Mouse (Mus musculus) left cerebral cortex, postnatal 36 days (tissue): ENCODE data around the gene Col19a1. TPM values are rescaled to one million over a fixed set of nuclear protein-coding genes. Genes with fewer than 3 reads are reported as not detected.

Experiments used
- DNase-seq, 2 experiments: peaks; one replicate each; pipeline ENCODE4 v3.0.0; 2021 to 2022; ENCODE audit warnings: low spot score in 2 of 2, mixed read lengths in 1 of 2
- intact Hi-C: fragments of 180-260 bp; cut with DNase I; formaldehyde crosslinking; loops from one replicate; pipeline ENCODE4 v1.15.1; 2025
- total RNA-seq, 2 experiments: library from RNA; stranded (reverse); gene quantifications; 2 replicates each; pipeline ENCODE4 v1.2.3; 2021

The Col19a1 gene
- total RNA-seq, 2 experiments from 2014 or later: 26.2 to 30.8 TPM

DNA sequence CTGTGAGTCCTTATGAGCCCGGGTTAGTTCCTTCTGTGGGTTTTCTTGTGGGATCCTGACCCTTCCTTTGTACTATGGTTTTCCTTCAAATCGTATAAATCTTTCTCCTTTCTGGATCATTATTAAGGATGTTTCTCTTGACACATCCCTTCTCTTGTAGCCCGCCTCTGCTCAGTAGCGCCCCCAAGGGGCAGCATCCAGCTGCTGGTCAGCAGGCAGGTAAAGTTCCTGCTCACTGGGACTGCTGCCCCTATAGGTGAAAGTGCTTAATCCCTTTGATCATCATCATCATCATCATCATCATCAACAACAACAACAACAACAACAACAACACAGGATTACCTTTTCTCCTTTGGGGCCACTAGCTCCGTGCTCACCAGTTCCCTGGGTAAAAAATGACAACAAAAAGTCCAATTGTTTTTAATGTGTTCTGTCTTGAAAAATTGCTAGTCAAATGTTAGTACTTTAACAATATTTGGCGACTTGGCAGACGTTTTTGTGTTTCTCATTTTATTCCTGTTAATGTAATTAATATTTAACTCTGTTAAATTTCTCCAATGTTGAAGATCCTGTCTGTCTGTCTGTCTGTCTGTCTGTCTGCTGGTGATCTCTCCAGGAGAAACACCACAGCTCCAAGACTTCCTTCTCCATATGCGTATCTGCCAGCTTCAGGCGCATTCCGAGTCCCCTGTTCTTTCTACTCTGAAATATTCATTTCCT lies 249.6 kb downstream of the Col19a1 start:
- intact Hi-C loops: no loop called here

DNA sequence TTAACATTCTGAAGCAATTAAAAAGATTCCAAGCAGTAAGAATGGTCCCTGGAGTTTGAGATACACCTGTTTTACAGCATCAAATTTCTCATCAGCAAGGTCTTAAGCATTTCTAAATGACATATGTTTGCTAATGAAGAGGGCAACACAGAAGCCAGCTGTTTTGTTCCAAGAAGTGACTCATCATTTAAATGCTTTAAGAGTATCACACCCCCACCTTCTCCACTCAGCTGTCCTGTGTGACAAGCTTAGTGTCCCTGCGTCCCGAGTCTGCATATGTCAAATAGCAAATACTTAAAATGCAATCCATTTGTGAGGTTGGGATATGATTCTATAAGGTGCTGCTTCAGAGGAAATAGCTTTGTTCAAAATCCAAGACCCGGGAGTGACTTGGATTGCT lies 251.2 kb downstream of the Col19a1 start:
- no peak for DNase-seq
- intact Hi-C loops: no loop called here

More for the DNA sequence above, 249.6 kb downstream of the Col19a1 start:
- DNase-seq: no peak

DNA sequence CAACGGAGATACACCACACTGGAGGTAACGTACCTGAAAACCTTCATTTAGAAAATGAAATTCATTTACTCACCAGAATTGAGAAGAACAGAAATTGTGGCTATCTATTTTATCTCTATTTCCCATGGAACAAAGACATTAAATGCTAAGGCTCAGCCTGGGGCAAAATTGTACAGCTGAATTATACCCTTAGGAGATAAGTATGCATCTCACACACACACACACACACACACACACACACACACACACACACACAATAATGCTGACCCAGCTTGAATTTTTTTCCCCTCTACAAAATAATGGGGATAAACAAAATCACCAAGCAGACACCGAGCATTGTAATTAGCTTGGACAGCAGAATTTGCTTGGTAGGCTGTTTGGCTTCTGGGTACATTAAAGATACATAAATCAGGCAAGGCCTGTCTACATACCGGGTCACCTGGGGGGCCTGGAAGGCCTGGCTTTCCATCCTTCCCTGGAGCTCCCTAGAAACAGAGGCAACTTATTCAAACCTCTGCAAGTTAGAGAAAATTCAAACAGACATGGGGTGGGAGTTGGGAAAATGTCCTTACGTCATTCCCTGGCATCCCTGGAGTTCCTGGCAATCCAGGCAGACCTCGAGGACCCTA lies 270.2 kb downstream of the Col19a1 start:
- intact Hi-C loops: no loop called here
- DNase-seq: no peak

DNA sequence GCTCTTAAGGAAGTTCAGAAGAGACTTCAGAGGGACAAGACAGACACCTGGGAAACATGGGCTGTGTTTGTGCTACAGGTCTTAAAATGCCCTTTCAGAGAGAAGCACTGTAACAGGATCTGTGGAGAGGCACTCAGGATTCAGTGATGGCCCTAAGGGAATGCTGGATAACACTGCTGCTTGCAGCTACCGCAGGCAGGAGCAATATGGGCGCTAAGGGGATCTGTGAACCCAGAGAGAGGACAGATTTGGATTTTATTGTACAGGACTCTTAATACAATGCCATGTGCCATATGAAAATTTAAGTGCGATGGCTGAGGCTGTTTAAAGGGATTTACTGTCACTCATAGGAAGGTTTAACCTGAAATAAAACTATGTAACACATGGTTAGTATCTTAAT lies 270.8 kb downstream of the Col19a1 start:
- intact Hi-C loops: no loop called here
- no peak for DNase-seq

DNA sequence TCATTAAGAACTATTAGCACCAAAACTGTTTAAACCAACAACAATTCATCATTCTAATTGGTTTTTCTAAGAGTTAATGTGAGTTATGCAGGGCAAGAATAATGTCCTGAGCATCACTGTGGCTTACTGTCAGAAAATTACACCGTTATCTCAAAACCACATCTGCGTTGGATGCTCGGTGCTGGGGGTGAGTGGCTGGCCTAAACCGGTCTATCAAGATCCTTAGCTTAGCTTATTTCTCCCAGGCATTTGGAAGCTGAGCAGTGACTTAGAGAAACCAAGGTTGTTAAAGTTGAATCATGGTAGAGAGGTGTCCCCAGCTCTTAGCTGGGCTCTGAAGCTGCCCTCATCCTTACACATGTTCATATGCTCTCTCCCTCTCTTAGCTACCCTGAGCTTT lies 276.4 kb downstream of the Col19a1 start:
- intact Hi-C loops: no loop called here
- no peak for DNase-seq

DNA sequence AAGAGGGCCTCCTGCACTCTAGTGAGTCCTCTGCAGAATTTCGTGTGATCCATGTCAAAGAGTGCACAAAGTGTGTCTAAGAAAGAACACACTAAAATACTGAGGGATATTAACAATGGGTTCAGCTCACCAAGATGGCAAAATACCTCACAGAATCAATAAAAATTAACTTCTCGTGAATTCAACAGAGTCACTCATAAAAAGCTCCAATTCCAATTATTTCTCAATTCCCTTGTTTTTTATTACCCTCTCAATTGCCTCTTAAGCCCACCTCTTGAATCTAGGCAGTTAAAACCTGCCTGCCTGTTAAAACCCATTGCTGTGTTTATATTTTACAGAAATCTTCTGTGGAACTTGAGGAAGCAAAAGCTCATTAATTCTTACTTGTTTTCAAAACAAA lies 277.1 kb downstream of the Col19a1 start:
- DNase-seq: no peak
- intact Hi-C loops: no loop called here

DNA sequence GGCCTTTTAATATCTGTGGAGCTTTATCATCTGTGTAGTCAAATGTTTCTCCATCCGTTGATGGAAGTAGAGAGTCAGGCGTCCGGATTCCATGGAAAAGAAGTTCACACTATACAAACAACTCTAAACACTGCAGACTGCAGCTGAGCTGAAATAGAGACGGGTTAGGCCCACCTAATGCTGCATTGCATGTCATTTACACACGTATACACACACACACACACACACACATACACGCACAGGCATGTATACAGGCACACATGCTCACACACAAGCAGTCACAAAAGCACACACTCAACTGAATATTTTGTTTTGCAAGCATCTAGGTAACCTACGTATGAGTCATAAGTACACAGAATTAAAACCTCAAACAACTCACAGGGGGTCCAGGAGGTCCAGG lies 284.2 kb downstream of the Col19a1 start:
- DNase-seq: no peak
- intact Hi-C loops: no loop called here

DNA sequence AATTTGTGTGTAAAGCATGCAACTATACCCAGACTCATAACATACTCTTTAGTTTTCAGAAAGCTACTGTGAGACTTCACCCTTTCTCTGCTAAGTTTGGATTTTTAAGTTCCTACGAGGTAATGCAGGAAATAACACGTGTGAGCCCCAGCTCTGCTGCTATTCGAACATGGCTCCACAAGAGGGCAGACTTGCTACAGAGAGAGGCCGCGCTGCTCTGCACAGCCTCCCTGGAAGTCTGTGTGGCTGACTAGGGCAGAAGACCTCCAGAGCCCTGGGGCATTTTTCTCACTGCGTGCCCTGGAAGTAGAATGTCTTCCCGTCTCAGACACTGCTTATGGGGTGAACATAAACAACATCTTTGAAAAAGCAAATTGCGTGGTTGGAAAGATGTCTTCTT lies 284.6 kb downstream of the Col19a1 start:
- DNase-seq: peak; percentile 49 to 58
- intact Hi-C loops: no loop called here

DNA sequence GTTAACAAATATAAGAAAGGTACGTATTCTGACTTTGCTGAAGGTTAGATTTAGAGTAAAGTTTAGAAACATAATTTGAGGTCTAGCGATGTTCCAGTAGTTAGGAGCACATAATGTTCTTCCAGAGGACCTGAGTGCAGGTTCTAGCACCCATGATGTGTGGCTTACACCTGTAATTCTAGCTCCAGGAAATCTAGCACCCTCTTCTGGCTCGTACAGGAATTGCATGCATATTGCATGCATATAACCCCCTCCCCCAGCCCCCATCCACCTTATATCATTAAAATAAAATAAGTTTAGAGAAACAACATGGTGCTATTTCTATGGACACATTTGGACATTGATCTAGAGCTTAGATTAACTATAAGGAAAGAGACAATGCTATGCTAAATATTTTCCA lies 286.6 kb downstream of the Col19a1 start:
- intact Hi-C loops: no loop called here
- DNase-seq: no peak

DNA sequence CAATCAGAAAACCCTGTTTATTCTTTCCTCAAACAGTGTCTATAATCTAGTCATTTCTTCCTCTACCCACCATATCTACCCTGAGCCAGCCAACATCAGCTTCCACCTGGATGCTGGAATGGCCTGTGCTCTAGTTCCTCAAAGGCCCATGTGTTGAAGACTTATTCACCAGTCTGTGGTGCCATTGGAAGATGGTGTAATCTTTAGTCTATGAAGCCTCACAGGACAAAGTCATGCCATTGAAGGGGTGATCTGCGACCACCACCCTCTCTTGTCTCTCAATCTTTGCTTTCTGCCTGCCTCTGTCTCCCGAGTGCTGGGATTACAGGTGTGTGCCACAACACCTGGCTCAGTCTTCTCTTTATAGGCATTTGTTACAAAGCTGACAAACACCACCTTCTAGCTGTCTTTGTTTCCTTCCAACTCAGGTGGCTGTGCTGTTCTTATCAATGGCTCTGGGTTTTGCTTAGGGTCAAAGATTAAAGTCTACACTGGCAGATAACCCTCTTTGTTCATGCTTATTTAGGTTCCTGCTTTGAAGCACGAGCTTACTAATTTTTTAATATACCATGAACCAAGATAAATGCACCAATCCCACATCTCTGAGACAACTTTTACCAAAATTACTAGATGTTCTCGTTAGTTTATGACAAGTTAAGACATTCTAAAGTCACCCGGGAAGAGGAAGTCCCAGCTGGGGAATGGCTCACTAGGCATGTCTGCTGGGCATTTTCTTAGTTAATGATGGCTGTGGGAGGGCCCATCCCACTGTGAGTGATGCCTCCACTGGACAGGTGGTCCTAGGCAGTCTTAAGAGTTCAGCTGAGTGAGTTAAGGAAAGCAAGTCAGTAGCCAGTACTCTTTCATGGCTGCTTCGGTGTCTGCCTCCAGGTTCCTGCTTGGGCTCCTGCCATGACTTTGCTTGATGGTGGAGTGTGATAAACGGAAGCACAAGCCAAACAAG lies 292.0 kb downstream of the Col19a1 start:
- DNase-seq: no peak
- intact Hi-C loops: no loop called here

DNA sequence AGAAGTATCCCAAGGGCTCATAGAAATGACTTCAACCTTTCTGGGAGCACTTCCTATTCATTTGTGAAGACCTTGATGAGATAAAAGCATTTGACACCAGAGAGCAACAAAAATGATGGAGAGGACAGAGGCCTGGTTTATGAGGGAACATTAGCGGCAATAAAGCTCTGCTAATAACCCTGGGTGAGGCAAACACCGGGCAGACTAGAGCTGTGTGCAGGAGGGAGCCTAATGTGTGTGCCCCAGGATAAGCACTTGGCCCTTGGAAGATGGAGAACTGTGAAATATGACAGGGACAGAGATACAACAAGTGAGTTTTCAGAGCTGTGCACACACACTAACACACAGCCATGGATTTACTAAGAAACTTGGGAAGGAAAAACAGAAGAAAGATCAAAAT lies 294.8 kb downstream of the Col19a1 start:
- DNase-seq: no peak
- intact Hi-C loops: no loop called here

DNA sequence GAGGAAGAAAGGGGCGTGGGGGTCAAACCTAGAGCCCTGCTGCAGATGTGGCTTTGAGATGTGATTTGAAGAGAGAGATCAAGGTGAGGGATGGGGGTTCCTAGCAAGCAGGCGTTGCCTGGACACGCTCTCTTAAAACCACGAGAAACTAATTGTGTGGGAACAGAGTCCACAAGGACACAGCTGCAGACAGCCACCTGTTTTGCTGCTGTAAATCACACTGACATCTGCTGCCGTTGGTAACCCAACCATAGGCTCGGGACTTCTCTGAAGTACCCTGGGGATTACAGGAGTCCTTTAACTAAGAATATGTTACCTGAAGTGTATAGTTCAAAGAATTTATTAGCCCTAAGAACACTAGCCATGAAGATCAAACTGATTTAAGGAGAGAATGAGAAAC lies 300.9 kb downstream of the Col19a1 start:
- DNase-seq: no peak
- intact Hi-C loops: no loop called here

DNA sequence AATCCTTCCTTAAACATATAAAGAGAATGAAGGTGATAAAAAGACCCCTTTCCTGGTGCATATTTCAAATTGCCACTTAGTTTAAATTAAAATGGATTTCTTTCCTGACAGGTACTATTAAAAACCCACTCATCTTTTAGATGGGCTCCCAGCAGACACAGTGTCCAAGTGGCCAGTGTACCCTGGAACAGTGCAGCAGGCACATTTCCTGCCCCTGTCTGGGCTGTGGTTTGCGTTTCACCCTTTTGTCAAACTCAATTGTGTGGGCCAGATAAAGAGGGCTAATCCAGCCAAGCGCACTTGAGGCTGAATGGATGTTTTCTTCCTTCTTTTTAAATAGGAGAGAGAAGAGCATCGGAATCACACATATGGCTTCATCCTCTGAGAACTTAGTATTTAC lies 320.2 kb downstream of the Col19a1 start:
- intact Hi-C loops: no loop called here
- no peak for DNase-seq

DNA sequence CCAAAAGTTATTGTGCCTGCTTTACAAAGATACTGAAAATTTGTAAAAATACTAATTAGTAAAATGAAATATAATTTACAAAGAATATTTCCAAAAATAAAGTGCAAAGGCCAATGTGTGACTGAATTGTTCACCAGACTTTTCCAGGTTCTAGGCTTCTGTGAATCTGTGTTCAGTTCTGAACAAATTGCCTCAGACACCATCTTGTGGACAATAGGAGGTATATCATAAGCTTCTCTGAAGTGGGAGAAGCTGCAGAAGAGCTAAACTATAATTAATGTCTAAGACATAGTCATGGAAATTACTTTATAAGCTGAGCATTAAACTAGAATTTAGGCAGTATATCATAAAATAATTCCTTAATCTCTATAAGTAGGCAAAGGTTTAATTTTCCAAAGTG lies 326.1 kb downstream of the Col19a1 start:
- intact Hi-C loops: no loop called here
- DNase-seq: no peak

DNA sequence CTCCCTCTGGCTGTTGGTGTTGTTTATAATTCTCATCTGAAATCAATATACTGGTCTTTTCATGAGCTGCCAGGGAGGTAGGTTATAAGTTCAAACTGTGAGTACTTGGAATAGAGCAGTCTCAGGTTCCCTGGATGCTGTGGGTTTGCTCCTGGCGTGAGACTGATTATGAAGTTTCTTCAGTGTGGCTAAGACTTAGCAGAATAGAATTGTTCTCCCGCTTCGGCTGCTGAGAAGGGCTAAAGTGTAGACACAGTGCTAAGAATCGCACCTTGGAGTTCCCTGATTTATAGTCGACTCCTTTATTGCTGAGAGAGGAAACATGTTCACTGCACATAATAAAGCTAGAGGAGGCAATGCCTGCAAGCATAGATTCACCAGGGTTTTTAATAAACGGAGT lies 327.9 kb downstream of the Col19a1 start:
- DNase-seq: no peak
- intact Hi-C loops: no loop called here

DNA sequence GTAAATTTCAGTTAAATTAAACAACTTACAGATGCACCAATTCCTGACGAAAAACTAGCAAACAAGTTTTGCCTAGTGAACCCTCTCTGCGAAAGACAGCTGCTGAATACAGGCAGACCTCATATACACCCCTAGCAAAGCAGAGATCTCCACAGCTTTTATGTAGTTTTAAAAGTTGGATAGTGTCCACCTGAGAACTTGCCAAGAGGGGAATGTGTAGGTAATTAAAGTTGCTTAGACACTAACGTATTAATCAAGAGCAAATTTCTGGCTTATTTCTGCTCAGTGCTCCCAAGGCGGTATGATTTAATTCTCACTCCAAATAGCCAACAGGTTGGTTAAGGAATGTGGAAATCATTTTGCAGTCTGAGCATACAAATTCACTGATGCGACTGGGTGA lies 329.3 kb downstream of the Col19a1 start:
- intact Hi-C loops: no loop called here
- no peak for DNase-seq

DNA sequence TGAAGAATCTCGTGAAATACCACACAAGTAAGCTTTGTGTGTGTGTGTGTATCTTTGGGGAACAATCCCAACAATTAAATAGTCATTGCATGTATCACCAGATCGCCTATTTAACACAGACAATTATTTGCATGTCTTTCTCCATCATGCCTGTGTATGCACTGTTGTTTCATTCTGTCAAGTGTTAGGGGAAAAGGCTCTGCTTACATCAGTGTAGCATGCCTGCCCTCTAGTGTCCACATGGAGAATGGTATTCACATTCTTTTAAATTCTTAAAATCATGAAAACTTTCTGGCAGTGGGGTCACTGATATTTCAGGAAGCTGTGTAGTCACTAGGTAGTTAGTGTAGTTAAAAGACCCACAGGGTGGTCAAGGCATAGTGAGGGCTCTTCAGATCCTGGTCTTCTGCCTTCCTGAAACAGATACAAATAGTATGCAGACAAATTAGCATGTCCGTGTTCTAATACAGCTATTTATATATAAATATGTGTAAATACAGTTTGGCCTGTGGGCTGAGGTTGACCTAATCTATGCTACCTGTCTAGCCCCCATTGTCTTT lies 338.1 kb downstream of the Col19a1 start:
- DNase-seq: no peak
- intact Hi-C loops: loop anchor here (5.0 to 10.0 kb wide), 2 partner anchors 62 to 544 kb away; no protein-coding TSS in a partner anchor

DNA sequence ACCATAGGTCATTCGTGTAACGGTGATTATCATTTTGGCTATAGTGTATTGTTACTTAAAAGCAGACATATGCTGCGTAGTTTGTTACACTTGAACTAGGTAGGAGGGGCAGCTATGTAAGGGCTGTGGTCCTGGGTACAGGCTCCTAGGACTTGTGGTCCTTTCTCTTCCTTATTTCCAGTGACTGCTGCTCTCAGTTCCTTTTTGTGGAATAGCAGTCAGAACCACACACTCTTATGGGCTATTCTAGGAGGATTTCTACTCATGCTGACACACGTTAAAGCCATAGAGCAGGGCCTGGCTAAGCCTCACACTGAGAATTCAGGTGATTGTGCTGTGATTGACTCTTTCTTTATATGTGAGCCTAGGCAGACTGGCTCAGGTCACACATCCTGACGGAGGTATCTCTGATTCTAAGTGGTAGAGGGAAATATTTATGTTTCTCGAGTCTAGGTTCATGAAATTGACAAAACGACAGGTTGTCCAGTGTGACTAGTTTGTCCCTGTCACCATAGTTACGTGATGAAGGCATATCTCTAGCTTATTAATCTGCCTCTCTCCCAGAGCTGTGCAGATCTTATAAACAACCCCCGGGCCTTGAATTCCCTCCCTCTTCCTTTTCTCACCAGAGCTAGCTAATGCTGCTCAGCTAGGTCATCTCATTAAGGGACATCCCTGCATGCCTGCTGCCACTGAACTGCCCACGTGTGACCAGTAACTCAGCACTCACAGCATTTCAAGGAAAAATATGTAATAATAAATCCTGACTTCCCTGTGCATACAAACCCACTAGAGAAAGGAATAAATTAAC lies 338.8 kb downstream of the Col19a1 start:
- intact Hi-C loops: loop anchor here (5.0 to 10.0 kb wide), 2 partner anchors 61 to 544 kb away; no protein-coding TSS in a partner anchor

DNA sequence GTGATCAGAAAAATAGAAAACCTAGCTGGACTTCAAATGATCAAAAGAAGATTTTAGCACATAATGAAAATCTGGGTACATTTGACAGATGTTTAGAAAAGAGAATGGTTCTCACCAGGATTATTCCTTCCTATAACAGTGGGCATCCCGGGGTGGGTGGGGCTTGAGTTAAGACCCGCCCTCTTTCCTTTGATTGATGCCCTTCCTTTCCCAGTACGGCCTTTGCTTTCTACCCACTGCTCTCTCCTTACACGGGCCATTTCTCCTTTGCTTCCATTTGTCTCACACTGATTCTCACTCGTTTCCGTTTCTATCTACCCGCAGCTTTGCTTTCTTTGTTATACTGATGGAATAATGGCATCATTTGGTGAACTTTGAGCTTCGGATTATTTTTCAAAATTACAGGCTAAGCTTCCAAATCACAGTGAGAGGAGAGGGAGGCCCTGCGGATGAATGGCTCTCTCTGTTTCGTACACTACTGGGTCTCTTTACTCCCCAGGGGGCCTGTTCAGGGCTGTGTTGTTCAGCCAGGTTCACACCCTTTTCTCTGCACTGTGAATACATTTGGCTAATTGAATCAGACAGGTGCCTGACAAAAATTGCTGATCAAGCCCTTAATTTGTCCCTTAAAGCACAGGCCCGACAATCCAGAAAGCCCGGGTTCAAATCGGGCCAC lies 341.4 kb downstream of the Col19a1 start:
- intact Hi-C loops: loop anchor here (2.0 to 10.0 kb wide), 3 partner anchors 59 to 541 kb away; no protein-coding TSS in a partner anchor
- no peak for DNase-seq

More for the DNA sequence above, 338.8 kb downstream of the Col19a1 start:
- DNase-seq: no peak
